16 mouse cellular contexts compared by ENCODE assay signal in the genomic region with DNA sequence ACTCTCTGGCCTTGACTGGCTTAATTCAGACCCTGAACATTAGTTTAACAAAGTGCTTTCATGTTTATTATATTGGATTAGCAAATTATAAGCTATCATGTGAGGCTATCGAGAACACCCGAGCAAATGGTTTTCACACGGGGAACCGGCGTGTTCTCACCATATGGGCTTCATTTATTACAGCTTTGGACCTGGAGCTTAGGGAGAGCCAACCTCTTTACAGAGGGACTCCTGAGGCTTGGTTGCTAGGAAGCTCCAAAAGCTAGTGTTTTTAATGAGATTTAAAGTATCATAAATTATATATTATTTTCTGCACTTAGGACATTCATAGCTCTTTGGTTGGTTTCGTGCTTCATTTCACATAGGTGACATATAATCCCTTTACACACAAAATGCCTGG.
"Had no signal": no experiment of that assay in that cellular context is flagged by ENCODE, and none has a peak within 500 bp of the region (broad histone marks: within the 10 kb centered on the region; RNA-seq: fewer than 3 reads in every experiment).

No protein-coding gene starts in this region.

- H3K36me3 ChIP-seq: limb, embryonic 12.5 days; limb, embryonic 15.5 days; neural tube, embryonic 12.5 days; stomach, embryonic 15.5 days had no signal

- H3K9me3 ChIP-seq: limb, embryonic 15.5 days; neural tube, embryonic 12.5 days; stomach, embryonic 15.5 days had no signal

- H3K4me3 ChIP-seq: limb, embryonic 12.5 days; limb, embryonic 15.5 days; neural tube, embryonic 12.5 days; stomach, embryonic 15.5 days had no signal

- H3K27ac ChIP-seq: limb, embryonic 12.5 days; limb, embryonic 15.5 days; liver, embryonic 14.5 days; macrophage; neural tube, embryonic 12.5 days; stomach, embryonic 15.5 days had no signal

- H3K9ac ChIP-seq: limb, embryonic 12.5 days; limb, embryonic 15.5 days; liver, embryonic 14.5 days; liver, postnatal 0 days; lung, embryonic 14.5 days; neural tube, embryonic 12.5 days; stomach, embryonic 15.5 days had no signal

- DNase-seq: kidney, adult 18-20 months; left cerebral cortex, postnatal 4 days; liver, postnatal 0 days; right cerebral cortex, postnatal 25 days; spleen, adult 18-20 months; thymus, postnatal 25 days had no signal

- ATAC-seq: inflammation-experienced regulatory T-cells, adult 6 months; intestine, embryonic 16.5 days; liver, postnatal 0 days had no signal

- H3K27me3 ChIP-seq: limb, embryonic 12.5 days; neural tube, embryonic 12.5 days; stomach, embryonic 15.5 days had no signal

- H3K4me1 ChIP-seq: limb, embryonic 15.5 days; stomach, embryonic 15.5 days had no signal

- H3K4me2 ChIP-seq: limb, embryonic 12.5 days; limb, embryonic 15.5 days; liver, embryonic 11.5 days; lung, embryonic 14.5 days; neural tube, embryonic 12.5 days; stomach, embryonic 15.5 days had no signal
